Mouse (Mus musculus): ENCODE results near the gene Plpp7. TPM values are rescaled to one million over a fixed set of nuclear protein-coding genes. Genes with fewer than 3 reads are reported as not detected.

Plpp7 gene
- polyA plus RNA-seq, 2 experiments from 2014 or later, result not detected

- peak; percentile 29 for ATAC-seq
These were observed 24.6 kb upstream of the Plpp7 start for GRCm38 (mm10) chr2:32070747-32071146.

DNA sequence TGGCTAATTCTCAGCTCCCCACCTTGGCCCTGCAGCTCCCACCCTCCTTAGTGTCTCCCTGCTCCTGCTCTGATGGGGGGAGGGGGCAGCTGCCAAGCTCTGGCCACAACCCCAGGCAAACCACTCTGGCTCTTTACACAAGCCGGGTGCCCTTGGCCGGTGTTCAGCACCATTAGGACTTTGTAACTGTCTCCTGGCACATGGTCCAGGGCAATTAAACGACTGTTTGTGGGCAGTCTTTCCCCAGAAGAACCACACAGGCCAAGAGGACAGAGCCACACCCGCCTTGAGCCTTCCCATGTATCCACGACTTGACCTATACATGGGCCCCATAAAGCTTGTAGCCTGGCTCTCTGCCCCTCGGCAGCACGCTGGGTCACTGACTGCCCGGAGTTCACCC is 20.9 kb upstream of the Plpp7 start:
- no peak for ATAC-seq

GRCm38 (mm10) chr2:32075368-32075767 is 20.0 kb upstream of the Plpp7 start:
- no peak for ATAC-seq

DNA sequence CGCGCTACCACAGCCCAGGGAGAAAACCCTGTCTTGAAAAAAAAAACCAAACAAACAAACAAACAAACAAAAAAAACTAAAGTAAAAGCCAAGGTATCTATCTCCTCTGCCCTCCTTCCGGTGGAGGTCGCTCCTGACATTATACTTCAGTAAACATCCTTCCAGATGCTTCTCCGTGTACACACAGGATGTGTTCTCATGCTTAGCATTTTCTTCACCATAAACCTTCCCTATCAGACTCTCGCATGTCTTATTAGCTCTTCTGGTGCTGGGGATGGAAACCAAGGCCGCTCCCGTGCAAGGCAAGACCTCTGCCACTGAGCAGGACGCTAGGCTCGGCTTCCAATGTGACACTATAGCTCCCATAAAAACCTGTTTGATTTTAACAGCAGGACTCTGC is 17.6 kb upstream of the Plpp7 start:
- ATAC-seq, result peak; percentile 74

GRCm38 (mm10) chr2:32078522-32078921 is 16.8 kb upstream of the Plpp7 start:
- peak; percentile 57 for ATAC-seq

DNA sequence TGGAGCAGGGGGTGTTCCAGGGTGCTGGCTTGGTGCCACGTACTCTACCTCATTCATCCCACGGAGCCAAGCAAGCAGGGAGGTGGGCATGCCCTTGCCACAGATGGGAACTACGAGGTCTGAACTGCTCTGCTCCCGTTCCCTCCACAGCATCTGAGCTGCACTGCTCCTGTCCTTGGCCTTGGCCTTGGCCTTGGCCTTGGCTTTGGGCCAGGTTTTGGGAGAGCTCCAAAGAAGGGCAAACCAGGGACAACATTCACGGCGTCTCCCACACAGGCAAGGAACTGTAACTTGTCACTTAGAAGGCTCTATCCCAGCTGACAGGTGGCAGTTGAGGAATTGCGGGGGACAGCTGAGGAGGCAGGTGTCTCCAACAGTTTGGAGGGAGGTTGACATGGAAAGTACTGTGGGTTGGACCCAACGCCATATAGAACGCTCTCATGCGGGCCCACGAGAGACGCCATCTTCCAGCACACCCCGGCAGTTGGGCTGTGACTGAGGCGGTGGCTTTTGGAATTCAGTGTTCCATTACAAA is 16.1 kb upstream of the Plpp7 start:
- ATAC-seq, result no peak

- peak; percentile 5 for ATAC-seq
These were observed 14.6 kb upstream of the Plpp7 start for GRCm38 (mm10) chr2:32080681-32081080.

DNA sequence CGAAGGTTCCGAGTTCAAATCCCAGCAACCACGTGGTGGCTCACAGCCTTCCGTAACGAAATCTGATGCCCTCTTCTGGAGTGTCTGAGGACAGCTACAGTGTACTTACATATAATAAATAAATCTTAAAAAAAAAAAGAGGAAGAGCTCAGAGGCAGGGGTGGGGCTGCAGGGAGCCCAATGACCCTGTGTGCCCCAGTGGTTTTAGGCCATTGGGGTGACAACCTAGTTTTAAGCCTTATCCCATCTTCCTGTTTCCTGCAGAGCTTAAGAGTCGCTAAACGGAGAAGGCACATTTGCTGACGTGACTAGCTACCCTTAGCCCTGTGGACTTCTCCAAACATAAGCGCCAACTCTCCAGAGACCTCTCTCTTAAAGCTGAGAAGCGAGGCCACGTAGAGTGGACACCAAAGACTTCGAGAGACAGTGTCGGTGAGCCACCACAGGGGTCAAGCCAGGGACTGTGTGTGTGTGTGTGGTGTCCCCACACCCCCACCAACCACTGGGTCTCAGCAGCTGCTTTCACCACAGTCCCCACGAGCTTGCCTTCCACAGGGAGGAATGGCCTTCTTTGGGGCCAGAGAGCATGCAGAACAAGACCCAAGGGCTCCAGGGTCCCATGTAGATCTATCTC is 13.9 kb upstream of the Plpp7 start:
- ATAC-seq, result no peak

DNA sequence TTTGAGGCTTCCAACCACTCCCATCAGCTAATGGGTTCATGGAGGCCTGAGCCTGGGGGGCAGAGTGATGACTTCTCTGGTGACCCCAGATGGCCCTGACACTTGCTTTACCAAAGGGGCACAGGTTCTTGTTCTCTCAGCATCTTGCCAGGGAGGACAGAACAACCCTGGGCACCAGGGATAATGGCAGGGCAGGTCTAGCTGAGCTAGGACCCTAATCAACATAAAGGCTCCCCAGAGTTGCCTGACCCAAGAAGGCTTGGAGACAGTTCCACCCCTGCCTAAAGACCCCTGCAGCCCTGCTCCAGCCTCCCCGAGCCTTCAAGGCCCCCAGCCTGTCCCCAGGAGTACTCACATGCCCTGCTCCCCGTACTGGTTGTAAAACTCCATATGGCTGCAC is 13.1 kb upstream of the Plpp7 start:
- no peak for ATAC-seq

GRCm38 (mm10) chr2:32083159-32084011 is 11.9 kb upstream of the Plpp7 start:
- peak; percentile 55 for ATAC-seq

DNA sequence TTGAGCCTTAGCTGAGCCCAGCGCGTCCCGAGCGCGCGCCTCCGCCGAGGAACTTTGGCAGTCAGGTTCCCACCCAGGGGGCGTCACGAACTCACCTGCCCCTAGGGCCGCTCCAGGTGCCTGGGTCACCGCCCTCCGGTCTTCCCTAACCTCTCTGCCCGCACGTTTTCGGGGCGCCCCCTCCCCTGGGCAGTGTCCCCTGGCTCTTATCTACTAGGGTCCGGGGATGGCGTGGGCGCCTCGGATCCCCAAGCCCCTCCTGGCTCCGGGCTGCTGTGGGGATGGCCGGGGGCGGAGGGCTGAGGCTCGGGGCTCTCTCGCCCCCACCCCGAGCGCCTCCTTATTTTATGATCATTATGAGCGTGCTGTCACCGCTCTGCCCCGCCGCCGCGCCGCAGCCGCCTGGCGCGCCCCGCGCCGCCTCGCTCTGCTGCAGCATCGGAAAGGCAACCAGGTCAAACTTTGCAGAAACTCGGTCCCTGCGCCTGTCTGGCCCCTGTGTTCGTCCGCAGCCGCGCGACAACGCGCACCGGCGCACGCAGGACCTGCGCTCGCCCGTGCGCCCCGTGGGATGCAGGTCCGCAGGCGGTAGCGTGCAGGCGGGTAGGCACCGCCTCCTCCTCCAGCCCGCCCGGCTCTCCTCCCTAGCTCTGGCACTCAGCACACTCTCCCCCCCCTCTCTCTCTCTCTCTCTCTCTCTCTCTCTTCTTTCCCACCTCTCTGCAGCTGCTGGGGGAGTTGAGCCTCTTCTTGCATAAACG is 11.0 kb upstream of the Plpp7 start, which contains the start of gene Fam78a:
TSS of gene Fam78a (minus strand) at position 747 of the 761 bp plus-strand sequence.
- peak; percentile 44 for ATAC-seq

DNA sequence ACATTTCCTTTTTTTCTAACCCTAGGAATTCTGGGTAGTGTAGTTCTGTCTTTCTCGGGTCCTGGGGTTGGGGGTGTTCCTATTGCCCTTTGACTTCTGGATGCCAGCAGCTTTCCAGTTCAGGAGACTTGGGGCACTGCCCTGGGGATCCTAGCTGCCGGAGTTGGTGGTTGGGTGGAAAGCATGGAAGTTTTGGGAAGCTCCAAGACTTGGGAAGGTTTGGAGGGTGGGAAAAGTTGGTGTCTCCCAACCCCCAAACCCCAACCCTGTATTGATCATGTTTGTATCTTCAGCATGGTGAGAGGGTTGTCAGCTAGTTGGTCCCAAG is 10.5 kb upstream of the Plpp7 start:
- no peak for ATAC-seq

- ATAC-seq, result no peak
These were observed 10.1 kb upstream of the Plpp7 start for GRCm38 (mm10) chr2:32085231-32085630.

DNA sequence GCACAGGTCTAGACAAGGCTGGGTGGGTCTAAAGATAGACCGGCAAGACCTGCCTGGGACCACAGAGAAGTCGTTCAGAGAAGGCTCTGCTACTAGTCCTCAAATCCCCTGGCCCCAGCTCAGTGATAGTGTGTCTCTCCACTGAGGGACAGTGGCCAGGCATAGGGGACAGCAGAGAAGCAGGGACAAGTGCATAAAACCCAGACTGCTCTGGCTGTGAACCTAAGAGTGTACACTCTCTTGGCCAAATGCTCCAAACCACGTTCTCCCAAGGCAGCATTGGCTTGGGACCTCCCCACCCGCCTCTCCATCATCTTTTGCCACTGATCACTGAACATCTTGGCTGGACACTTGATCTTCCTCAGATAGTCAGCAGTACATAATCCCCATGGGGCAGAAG is 7.7 kb upstream of the Plpp7 start:
- ATAC-seq, result no peak

- ATAC-seq, result no peak
These were observed 6.9 kb upstream of the Plpp7 start for GRCm38 (mm10) chr2:32088372-32088981.

DNA sequence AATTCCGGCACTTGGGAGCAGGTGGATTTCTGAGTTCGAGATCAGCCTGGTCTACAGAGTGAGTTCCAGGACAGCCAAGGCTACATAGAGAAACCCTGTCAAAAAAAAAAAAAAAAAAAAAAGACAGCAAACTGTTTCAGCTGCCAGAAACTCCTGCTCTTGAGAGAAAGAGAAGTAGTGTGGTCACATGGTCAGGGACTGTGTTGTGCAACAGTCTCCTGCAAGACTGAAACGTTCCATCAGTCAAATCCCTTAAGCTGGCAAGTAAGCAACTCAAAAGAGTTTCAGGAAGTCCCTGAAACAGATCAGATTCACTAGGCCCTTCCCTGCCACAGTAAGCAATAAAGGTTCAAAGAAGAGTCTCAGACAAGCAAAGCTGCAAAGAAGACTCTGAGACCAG is 5.7 kb upstream of the Plpp7 start:
- ATAC-seq, result no peak

DNA sequence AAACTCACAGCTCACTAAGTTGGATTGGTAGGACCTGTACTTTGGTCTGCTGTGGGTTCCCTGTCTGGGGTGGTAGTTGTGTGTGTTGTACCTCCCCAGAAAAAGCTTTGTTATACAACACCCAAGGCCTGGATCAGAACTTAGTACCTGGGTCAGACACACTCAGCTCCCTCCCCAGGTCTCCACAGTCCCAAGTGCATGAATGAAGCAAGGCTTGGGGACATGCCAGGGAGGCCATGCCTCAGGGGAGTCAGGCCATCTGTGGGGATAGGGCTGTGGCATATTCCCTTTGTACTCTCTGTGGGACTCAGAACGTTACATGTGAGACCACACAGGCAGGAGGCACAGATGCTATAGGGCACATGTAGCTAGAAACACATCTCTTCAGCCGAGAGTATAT is 5.2 kb upstream of the Plpp7 start:
- ATAC-seq, result no peak

DNA sequence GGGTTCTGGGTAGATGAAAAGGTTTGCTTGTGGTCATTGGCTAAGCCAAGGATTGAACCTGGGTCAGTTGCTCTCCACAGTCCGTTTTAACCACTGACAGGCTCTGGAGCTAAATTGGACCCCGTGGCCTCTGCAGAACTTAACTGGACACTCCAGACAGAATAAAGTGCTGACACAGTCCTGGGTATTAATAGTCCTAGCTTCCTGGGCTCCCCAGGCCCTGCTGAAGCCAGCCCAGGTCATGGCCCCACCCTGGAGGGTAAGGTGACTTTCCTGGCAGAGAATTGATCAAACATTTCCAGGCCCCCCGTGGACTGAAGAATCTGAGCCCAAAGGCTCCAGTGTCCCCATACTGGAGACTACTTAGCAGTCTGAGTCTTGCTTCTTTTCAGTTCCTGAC is 3.4 kb upstream of the Plpp7 start:
- ATAC-seq, result no peak

GRCm38 (mm10) chr2:32094001-32094707 is 1.2 kb upstream of the Plpp7 start:
- no peak for ATAC-seq

DNA sequence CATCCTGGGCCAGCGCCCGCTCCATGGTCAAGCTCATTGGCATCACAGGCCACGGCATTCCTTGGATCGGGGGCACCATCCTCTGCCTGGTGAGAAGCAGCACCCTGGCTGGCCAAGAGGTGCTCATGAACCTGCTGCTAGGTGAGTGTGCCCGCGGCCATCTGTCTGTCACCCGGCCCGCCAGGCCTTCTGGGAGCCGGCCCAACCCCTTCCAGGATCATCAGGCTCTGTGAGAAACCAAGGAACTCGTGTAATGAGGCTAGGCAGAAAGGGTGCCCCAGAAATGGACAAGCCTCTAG is 743 bp downstream of the Plpp7 start:
- ATAC-seq, result no peak

DNA sequence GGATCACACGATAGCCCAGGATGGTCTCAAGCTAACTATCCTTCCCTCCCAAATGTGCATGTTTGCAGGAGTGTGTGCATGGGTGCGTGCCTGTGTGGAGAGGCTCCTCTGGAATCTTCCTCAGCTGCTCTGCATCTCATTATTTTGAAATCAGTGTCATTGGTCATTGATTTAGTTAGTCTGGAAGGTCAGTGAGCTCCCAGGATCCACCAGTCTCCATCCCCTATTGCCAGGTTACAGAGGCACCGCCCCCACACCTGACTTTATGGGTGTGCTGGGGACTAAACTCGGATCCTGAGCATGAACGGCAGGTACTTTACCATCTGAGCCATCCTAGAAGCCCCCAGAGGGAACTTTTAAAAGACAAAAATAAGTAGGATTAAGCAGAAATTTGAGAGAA is 7.6 kb downstream of the Plpp7 start:
- no peak for ATAC-seq

GRCm38 (mm10) chr2:32103557-32103956 is 8.2 kb downstream of the Plpp7 start:
- no peak for ATAC-seq
